Mouse (Mus musculus): ENCODE measurements at regions not wholly inside any gene's neighbourhood (a gene's known extent, or its start where the extent isn't known, plus 50 kb on each side); places are given as distances from the start of the nearest gene placed in this dataset.
A peak's percentile ranks its signal among the peaks of the same experiment; 100 is the strongest.

DNA sequence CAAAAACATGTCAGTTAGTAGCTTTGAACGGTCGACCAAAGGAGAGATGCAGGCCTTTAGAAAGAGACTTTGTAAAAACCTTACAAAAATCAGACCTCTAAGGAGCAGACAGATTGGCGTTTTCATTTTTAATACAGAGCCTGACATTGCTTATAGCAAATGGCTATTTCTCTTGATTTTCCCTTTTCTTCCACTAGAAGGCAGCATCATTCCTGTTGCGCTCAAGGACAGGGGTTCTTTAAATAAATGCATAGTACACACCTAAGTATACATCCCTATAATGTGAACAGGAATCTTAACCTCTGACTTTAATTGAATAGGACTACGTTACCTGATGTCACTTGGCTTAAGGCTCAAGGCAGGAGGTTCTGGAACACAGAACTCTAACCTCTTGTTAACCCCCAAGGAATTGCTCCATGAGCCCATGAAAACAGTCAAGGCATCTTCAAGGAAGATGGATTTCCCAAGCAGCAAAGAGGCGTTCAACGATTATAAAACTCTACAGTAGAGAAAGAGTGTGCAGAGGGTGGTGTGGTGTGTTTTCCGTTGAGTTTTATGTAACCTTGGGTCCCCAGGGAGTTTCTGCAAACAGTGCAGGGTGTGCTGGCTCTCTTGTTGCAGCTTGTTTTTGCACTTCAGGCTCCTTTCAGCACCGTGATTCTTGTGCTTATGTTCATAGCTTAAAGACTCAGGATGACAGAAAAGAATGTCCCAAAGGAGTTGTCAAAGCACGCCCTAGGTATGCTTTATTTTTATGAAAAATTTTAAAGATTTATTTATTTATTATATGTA, 124.1 kb upstream of the Zfp648 start:
- TF ChIP-seq EP300 (IDR thresholded peaks at IDR 0.05) (0 out of 2 replicates have a peak, but pooled peaks have one; percentile 11), CTCF (IDR thresholded peaks at IDR 0.05) (peak; percentile 80)

Data from lung, postnatal 0 days (tissue).